Mouse (Mus musculus): ENCODE results near the gene Khdrbs1. TPM values are rescaled to one million over a fixed set of nuclear protein-coding genes. Genes with fewer than 3 reads are reported as not detected.
"Not testable (repeated sequence)": the region's sequence is repeated elsewhere in the genome, so short reads cannot be mapped to it uniquely, and the experiment has no call there.

The Khdrbs1 gene
- total RNA-seq (2021) = 10 to 100 TPM; 31.7 to 34.7 TPM
- long read RNA-seq, experiment 1, transcript Khdrbs1-201 (9 exons, 3,738 nt) = major isoform, 33 of 39 reads
- long read RNA-seq, experiment 1, partial matches to known transcripts = 4 of 39 reads
- long read RNA-seq, experiment 1, other reads (novel, unspliced or antisense) = 0 of 39 reads
- long read RNA-seq, experiment 2, transcript Khdrbs1-201 (9 exons, 3,738 nt) = major isoform, 38 of 45 reads
- long read RNA-seq, experiment 2, partial matches to known transcripts = 2 of 45 reads
- long read RNA-seq, experiment 2, other reads (novel, unspliced or antisense) = 5 of 45 reads

DNA sequence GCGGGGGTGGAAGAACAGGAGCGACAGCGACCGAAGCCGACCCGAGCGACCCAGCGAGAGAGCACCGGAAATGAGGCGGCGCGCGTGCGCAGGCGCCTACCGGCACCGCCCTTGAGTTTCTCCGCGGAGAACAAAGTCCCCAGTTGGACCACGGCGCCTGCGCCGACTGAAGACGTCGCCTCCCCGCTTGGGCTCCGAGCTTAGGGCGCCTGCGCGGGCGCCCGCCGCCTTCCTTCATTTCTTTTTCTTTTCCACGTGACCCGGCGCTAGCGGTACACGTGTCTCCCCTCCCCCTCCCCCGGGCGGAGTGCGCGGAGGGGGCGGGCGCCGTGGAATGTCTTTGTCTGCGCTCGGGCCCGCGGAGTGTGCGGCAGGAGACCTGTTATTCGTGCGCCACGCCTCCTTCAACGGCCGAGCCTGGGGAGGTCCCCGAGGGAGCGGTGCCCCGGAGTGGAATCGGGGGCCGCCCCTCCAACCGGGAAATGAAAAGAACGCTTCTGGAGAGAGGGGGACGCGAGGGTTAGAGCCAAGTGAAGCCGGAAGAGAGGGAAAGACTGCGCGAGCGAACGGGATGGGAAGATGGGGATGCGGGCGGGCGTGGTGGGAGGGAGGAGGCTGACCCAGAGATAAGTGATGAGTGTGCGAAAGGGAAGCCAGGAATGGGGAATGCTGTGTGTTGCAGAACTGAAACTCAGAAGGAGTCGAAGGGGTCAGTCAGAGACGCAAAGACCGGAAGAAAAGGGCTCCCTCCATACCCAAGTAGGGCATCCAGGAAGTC, at the start of gene Khdrbs1:
Gene Khdrbs1 (minus strand): TSS at position 72 of the 778 bp plus-strand sequence.
- intact Hi-C loops (cut with DNase I; ENCODE audit: low total_unique reads) = no loop called here
- peak; percentile 97 for DNase-seq

DNA sequence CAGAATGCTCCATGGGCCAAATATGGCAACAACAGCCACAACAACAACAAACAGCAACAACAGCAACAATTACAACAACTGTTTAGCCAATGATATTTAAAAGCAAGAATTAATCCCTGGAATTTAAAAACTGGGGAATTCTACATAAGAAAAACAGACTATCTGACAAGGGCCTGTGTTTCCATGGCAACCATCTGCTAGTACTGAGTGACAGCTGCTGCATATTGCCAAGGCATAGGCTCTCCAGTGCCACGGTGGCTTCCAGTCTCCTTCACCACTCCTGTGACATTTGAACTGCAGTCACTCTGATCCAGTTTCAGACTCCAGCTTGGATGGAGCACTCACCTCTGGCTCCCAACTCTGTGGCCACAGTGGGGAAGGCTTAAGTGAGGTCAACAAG, 49.3 kb upstream of the Khdrbs1 start:
- intact Hi-C loops (cut with DNase I; ENCODE audit: low total_unique reads) = no loop called here
- DNase-seq = no peak

- intact Hi-C loops (cut with DNase I; ENCODE audit: low total_unique reads) = no loop called here
- no peak for DNase-seq
Observed at GRCm38 (mm10) chr4:129790475-129790874, 48.4 kb upstream of the Khdrbs1 start.

DNA sequence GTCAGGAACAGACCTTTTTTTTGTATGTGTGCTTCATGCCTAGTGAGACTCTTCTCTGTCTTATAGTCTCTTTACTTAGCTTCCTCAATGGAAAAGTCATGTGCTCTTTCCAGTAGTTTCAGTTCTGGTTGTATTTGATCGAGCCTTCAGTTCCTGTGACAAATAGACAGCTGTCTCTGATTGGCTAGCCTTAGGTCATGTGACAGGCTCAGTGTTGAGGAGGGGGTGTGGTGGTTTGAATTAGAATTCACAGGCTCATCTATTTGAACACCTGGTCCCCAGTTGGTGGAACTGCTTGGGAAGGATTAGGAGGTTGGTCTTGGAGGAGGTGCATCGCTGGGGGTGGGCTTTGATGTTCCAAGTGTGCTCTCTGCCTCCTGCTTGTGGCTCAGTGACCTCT, 47.5 kb upstream of the Khdrbs1 start:
- intact Hi-C loops (cut with DNase I; ENCODE audit: low total_unique reads) = loop anchor here (10.0 kb wide), 2 partner anchors 55 to 85 kb away; no protein-coding TSS in a partner anchor
- DNase-seq = no peak

- intact Hi-C loops (cut with DNase I; ENCODE audit: low total_unique reads) = loop anchor here (10.0 kb wide), 2 partner anchors 56 to 84 kb away; no protein-coding TSS in a partner anchor
- DNase-seq = no peak
Observed at GRCm38 (mm10) chr4:129788693-129789092, 46.6 kb upstream of the Khdrbs1 start.

DNA sequence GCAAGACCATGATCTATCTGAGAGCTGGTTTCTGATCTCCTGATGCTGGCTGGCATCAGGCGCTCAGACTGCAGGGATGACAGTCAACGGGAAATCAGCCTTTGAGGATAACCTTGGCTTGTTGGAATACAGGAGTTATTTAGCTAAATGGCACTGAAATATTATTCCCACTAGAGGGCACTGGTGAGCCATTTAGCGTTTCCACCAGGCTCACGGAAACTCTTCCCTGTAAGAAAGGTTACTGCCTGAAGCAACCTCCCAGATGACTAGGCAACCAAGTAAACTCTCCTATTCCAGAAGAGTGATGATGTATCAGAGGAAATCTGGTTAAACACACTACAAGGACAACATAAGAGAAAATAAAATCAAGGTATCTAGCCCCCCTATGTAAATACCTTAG, 43.1 kb upstream of the Khdrbs1 start:
- peak; percentile 50 for DNase-seq
- intact Hi-C loops (cut with DNase I; ENCODE audit: low total_unique reads) = loop anchor here (2.0 to 10.0 kb wide), 3 partner anchors 60 to 144 kb away; partner anchors contain the start of gene Spocd1

DNA sequence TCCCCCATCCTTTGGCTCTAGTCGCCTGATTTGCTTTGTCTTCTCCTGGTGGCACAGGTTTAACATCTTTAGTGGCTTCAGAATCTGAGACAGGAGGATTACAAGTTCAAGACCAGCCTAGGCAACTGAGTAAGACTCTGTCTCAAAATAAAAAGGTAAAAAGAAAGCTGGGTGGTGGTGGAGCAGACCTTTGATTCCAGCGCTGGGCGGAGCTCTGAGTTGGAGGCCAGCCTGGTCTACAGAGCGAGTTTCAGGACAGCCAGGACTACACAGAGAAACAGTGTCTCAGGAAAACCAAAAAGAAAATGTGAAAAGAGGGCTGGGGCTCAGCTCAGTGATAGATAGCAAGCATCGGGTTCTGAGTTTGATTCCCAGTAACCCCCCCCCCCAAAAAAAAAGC, 41.4 kb upstream of the Khdrbs1 start:
- intact Hi-C loops (cut with DNase I; ENCODE audit: low total_unique reads) = loop anchor here (10.0 kb wide), 2 partner anchors 61 to 79 kb away; no protein-coding TSS in a partner anchor
- DNase-seq = no peak

DNA sequence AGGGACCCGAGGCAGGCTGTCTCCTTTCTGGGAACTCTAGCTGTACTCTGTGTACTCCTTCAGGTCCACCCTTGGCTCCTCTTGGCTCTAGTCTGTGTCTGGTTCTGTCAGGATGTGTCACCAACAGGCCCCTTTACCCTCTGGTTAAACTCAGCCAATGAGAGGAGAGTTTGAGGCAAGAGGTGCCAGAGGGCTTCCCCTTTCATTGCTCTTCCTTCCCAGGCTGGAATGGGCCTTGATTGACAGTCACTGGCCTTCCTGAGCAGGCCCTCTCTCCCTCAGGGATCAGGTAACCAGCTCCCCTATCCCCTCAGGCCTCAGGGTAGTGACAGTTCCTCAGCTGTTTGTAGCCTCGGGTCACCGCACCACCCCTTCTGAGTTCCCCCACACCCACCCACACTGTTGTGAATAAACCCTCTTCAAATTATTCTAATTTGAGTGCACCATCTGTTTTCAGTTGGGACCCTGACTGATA, 40.8 kb upstream of the Khdrbs1 start:
- intact Hi-C loops (cut with DNase I; ENCODE audit: low total_unique reads) = loop anchor here (10.0 kb wide), 2 partner anchors 62 to 78 kb away; no protein-coding TSS in a partner anchor
- DNase-seq = no peak

- intact Hi-C loops (cut with DNase I; ENCODE audit: low total_unique reads) = loop anchor here (10.0 kb wide), 2 partner anchors 63 to 77 kb away; no protein-coding TSS in a partner anchor
- DNase-seq = peak; percentile 46
Observed at GRCm38 (mm10) chr4:129781881-129782675, 40.0 kb upstream of the Khdrbs1 start.

DNA sequence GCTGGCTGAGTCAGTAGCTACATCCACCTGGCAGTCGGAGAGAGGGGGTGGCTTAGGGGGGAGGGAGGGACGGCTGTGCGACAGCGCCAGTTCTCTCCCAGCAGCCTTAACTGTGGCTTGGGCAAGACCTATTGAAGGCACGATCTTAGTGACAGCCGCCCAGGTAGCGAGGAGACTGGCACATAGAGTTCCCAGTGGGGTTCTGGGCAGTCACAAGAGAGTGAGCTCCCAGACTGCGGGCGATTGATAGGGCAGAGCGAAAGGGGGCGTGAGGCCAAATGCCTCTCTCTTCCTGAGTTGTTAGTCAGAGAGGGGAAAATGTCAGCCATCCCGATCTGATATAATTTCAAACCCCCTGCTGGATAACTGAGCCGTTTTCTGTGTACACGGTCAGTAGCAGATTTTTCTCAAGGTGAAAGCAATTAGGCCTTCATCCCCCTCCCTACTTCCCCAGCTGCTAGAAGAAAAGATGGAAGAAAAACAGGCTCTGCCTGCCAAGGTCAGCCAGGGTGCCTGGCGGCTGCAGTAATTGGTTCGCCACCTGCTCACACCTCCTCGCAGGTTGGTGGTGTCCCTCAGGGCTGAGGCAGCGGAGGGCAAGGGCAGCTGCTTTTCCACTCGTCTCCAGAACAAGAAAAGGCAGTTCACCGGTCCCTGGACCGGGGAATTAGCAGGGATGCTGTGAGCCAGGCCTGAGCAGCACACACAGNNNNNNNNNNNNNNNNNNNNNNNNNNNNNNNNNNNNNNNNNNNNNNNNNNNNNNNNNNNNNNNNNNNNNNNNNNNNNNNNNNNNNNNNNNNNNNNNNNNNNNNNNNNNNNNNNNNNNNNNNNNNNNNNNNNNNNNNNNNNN, 29.8 kb upstream of the Khdrbs1 start:
- peak; percentile 37 for DNase-seq

DNA sequence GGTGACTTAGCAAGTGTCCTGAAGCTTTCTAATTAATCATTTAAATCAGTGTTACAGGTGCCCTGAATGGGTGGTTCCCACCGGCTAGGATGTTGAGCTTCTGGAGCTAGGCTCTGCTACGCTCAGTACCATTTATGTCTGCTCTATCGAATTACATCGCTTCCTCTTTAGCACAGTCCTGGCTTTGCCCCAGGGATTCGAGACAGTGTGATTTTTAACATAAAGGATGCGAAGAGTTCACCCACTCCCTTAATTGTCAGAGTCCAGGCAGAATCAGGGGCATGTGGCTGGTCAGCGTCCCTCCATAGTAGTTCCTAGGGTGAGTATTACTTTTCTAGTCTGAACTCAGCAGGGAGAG, 29.2 kb upstream of the Khdrbs1 start:
- intact Hi-C loops (cut with DNase I; ENCODE audit: low total_unique reads) = no loop called here
- DNase-seq = no peak

More for the DNA sequence above, 29.8 kb upstream of the Khdrbs1 start:
- intact Hi-C loops (cut with DNase I; ENCODE audit: low total_unique reads) = no loop called here

DNA sequence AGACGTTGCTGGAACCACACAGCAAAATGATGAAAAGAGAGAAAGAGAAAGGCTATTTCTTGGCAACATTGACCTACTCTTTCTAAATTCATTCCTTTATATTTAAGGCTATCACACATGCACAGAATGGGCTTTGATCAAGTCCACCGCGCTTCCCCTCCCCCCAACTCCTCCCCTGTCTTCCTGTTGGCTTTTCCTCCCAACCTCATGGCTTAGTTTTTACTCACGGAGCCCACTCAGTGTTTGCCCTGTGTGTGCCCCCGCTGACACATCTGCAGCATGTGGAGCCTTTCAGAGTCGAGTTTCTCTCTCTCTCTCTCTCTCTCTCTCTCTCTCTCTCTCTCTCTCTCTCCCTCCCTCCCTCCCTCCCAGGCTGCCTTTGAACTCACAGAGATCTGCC, 28.5 kb upstream of the Khdrbs1 start:
- DNase-seq = no peak
- intact Hi-C loops (cut with DNase I; ENCODE audit: low total_unique reads) = no loop called here

DNA sequence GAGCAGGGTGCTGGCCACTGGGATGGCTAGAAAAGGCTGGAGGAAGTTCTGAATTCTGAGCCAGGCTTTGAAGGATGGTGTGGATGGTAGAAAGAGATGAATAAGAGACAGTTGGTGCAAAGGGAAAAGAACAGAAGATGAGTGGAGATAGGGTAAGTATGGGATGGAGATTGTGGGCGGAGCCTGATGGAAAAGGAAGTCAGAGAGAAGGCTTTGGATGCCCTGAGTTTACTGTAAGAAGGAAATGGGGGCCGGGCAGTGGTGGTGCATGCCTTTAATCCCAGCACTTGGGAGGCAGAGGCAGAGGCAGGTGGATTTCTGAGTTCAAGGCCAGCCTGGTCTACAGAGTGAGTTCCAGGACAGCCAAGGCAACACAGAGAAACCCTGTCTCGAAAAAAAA, 26.6 kb upstream of the Khdrbs1 start:
- DNase-seq; intact Hi-C loops (cut with DNase I; ENCODE audit: low total_unique reads): not testable (repeated sequence)

GRCm38 (mm10) chr4:129767782-129768181, 25.7 kb upstream of the Khdrbs1 start:
- DNase-seq = no peak
- intact Hi-C loops (cut with DNase I; ENCODE audit: low total_unique reads) = no loop called here

DNA sequence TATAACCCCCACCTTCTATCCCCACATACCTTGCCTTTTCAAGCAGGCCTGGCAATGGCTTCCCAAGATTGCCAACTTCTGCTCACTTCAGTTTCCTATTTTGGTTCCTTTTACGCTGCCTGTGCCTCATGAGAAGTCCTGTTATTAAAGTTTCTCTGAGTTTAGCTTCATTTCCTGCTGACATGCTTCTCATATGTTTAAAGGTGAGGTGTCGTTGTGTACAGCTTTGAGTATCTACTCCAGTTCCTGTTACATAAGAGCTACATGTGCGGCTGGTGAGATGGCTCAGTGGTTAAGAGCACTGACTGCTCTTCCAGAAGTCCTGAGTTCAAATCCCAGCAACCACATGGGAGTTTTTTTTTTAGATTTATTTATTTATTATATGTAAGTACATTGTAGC, 23.2 kb upstream of the Khdrbs1 start:
- intact Hi-C loops (cut with DNase I; ENCODE audit: low total_unique reads) = no loop called here
- no peak for DNase-seq

DNA sequence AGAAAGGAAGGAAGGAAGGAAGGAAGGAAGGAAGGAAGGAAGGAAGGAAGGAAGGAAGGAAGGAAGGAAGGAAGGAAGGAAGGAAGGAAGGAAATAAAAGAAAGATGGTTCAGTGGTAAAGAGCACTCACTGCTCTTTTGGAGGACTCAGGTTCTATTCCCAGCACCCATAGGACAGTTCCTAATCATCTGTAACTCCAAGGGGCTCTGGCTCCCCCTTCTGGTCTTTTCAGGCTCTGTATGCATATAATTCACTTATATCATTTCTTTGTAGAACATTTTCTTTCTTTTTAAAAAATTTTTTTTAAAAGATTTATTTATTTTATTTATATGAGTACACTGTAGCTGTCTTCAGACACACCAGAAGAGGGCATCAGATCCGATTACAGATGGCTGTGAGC, 20.4 kb upstream of the Khdrbs1 start:
- intact Hi-C loops (cut with DNase I; ENCODE audit: low total_unique reads) = not testable (repeated sequence)

GRCm38 (mm10) chr4:129761606-129762005, 19.5 kb upstream of the Khdrbs1 start:
- intact Hi-C loops (cut with DNase I; ENCODE audit: low total_unique reads) = no loop called here
- no peak for DNase-seq

More for the DNA sequence above, 20.4 kb upstream of the Khdrbs1 start:
- not testable (repeated sequence) for DNase-seq

- intact Hi-C loops (cut with DNase I; ENCODE audit: low total_unique reads) = loop anchor here (2.0 kb wide), 1 partner anchor 45 kb away; no protein-coding TSS in a partner anchor
- DNase-seq = no peak
Observed at GRCm38 (mm10) chr4:129755455-129755854, 13.4 kb upstream of the Khdrbs1 start.

DNA sequence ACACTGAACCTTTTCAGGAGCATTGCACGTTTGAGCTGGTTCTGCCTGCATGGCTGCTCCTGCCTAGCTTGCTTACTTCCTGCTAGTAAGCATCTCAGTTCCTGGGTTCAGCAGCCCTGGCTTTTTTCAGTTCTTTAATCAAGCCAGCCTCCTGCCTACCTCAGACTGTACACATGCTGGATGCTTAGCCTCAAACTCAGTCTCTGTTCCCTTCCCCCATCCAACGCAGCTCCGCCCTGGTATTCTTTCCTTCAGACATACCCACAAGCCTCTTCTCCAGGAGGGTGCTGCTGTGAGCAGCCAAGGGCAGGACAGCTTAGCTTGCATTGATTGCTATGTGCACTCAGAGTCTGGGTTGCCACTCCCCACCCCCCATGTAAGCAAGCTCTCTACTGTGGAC, 12.6 kb upstream of the Khdrbs1 start:
- intact Hi-C loops (cut with DNase I; ENCODE audit: low total_unique reads) = loop anchor here (2.0 kb wide), 1 partner anchor 46 kb away; no protein-coding TSS in a partner anchor
- DNase-seq = no peak
